Mouse (Mus musculus) right cerebral cortex, adult 2 months (tissue): ENCODE measurements at regions not wholly inside any gene's neighbourhood (a gene's known extent, or its start where the extent isn't known, plus 50 kb on each side); places are given as distances from the start of the nearest gene placed in this dataset.

Experiments
- DNase-seq, 2 experiments: peaks; one replicate each; pipeline ENCODE4 v3.0.0; 2021 to 2022; ENCODE audit warnings: low spot score in 2 of 2

- DNase-seq, result no peak
Observed at GRCm38 (mm10) chr10:16592870-16593269, 1130.1 kb upstream of the Cited2 start.

DNA sequence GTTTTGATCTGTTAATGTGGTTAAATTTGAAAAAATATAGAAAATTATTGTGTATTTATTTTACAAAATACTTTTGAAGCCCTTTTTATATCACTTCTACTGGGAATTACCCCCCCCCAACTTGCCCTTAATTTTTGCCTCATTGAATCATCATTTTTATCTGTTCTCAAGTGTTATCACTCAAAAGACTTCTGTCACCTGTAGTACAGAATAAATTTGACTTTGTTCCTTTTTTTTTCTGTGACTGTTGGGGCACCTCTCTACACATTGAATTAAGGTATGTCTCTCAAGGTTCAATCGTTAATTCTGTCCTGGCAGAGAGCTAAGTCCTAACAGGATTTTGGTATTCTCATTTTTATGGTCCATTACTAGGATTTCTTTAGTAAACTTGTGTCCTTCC lies 1123.0 kb upstream of the Cited2 start:
- DNase-seq, result no peak

DNA sequence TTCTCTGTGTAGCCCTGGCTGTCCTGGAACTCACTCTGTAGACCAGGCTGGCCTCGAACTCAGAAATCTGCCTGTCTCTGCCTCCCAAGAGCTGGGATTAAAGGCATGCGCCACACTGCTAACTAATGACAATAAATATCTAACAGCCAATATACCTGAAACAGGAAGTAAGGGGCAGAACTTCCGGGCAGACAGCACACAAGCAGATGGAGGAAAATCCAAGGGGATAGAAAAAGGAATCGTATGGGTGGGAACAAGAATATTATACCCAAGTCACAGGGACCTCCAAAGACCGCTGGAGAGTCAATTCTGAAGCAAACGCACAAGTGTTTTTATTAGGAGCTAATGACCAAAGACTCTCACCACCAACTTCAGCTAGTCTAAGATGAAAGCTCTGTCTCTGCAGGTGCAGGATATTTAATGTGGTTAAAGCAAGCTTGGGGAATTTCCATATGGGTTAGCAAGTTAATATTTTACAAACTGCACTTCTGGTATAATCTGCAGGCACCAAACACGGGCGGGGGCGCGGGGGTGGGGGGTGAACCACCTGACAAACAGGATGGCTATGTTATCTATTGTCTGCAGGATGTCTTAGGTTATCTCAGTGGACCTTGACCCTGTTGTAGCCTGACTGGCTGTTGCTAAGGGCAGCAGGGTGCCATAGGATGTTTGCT lies 1122.3 kb upstream of the Cited2 start:
- no peak for DNase-seq

DNA sequence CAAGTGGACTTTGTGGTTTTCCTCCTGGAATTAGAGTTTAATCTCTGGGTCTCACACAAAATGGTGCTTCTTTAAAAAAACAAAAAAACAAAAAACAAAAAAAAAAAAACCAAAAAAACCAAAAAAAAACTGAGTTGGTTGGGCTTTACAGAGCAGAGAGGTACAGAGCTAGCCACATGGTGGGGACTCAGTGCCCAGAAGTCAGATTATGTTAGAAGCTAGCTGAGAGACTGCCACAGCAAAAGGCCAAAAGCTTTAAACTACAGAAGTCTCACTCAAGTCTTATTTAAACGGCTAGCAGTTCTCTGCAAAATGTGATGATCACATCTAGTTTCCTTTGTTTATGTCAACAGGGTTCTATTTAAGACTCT lies 1121.8 kb upstream of the Cited2 start:
- no peak for DNase-seq

DNA sequence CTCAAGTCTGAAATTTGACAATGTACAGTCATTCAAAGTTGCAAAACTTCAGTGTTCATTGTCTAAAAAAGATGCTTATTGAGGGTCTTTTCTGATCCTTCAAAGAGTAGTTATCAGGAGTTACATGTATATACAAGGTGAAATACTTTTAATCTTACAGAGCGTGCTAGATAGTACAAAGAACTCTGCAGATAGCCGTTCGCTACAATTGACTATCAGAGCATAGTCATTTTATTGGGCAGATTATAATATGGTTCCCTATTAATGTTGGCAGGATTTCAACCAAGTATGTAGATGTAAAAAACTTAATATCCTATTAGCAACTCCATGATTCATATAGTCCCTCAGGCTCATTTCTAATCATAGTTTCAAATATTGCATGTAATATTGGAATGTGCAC lies 1114.7 kb upstream of the Cited2 start:
- DNase-seq, result no peak

- DNase-seq, result no peak
Observed at GRCm38 (mm10) chr10:16618752-16619151, 1104.3 kb upstream of the Cited2 start.

GRCm38 (mm10) chr10:16619584-16619983 lies 1103.4 kb upstream of the Cited2 start:
- no peak for DNase-seq

DNA sequence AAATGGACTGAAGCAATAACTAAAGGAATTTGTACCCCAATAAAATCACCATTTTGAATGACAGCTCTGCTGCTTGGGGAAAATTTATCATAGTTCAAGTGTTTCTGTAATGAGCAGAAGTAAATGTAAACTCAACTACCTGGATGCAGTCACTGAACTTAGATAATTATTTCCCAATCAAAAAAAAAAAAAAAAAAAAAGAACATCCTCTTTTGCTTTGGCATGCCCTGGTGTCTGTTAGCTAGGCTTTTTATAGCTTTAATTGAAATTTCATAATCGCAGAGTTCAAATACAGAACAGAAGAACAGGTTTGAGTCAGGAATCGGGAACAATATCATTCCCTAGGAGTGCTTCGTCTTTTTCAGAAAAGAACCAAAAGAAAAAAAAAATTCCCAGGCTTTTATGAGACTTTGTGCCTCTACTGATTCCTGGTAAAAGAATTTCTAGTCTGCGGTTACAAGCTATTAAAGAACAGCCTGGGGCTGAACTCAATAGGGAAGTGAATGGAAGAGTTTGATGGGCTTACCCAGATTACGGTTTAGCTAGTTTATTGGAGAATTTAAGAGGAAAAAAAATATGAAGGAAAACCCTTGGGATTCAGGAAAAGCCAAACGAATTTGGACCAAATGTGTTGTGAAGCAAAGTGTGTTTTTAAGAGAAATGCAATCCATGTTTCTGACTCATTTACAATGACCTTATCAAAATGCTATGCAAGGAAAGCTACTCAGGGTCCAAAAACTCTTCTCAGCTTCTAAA lies 1102.0 kb upstream of the Cited2 start:
- no peak for DNase-seq

DNA sequence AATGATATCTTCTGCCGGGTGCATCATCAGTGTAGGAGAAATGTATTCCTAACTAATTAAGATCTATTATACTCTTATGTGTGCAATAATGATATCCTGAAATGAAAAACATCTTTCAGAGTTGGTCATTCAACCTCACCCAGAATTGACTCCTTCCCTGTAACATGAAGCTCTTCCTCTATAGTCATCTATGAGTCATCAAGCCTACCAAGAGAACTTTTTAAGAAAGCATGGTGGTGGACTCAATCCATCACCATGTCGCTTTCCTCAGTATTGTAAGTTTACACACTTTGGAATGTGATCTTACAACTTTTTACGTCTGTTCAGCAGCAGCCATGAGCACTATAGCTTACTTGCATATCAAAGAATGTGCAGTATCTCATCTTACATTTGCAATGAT lies 1100.2 kb upstream of the Cited2 start:
- DNase-seq, result no peak

- DNase-seq, result no peak
Observed at GRCm38 (mm10) chr10:16633236-16633635, 1089.8 kb upstream of the Cited2 start.

- DNase-seq, result no peak
Observed at GRCm38 (mm10) chr10:16635463-16635862, 1087.6 kb upstream of the Cited2 start.

DNA sequence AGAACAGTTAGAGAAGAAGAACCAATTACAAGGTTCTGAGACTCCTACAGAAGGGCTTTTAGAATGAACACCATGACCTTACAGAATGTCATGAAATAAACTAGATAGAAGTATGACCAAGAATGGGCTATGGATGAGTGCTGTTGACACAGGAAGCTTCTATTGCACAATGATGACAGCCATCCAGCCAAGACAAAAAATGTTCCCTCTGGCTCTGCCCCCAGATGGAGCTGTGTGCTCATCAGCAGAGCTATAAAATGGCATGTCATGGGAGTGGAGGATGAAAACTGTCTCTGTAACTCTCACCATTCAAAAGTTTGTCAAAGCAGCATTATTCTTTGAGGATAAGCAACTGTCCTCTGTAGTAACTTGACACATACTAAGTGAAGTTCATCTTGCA lies 1086.0 kb upstream of the Cited2 start:
- DNase-seq, result no peak

DNA sequence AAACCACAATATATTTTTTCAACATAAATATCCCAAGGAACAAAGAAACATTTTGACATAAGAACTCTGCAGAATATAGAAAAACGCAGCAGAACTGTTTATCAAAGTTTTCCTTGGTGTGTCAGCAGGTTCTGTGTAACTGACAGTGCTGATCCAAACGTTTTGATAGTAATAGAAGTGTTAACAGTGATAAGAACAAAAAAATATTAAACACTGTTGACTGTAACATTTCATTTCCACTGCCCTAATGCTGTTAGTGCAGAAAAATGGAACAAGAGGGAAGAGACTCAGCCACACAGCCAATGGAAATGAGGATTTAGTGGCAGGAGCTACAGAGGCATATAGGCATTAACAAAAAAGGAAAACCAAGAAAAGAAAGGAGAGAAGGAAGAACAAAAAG lies 1084.9 kb upstream of the Cited2 start:
- DNase-seq, result no peak

GRCm38 (mm10) chr10:16640136-16640535 lies 1082.9 kb upstream of the Cited2 start:
- DNase-seq, result no peak

DNA sequence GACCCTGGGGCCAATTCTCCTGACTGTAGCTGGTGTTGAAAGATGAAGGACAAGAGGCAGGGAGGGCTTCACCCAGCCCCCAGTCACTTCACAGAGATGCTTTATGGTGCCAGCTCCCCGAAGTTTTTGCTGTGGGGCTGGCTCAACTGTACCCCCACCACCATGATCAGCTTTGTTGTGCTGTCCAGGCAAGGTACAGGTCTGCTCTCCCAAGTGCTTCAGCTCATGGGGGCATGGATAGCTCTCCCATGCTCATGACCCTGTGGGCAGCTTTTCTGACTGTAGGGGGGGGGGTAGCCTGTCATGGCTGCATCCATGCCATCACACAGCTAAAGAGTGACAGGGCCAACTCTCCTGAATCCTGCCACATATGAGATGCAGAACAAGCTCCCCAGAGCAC lies 1072.9 kb upstream of the Cited2 start:
- no peak for DNase-seq

GRCm38 (mm10) chr10:16652450-16652849 lies 1070.6 kb upstream of the Cited2 start:
- DNase-seq, result no peak

DNA sequence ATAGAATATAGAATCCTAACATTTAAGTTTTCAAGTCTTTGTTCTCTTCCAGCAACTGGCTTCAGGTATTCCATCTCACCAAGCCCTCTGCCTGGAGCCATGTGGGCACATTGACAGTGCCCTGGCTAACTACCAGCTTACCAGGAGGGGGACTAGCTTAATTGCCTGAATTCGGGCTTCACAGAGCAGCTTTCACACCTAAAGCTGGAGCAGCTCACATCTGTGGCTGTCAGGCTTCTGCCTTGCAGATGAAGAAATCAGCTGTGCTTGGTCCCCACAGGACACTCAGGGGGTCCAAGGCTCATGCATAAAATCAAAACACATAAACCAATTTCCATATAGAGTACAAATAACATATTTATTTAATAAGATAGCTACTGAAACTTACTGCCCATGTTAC lies 1058.5 kb upstream of the Cited2 start:
- no peak for DNase-seq

- DNase-seq, result no peak
Observed at GRCm38 (mm10) chr10:16670286-16670685, 1052.7 kb upstream of the Cited2 start.

- DNase-seq, result no peak
Observed at GRCm38 (mm10) chr10:16681001-16681400, 1042.0 kb upstream of the Cited2 start.

GRCm38 (mm10) chr10:16685352-16685751 lies 1037.7 kb upstream of the Cited2 start:
- no peak for DNase-seq

DNA sequence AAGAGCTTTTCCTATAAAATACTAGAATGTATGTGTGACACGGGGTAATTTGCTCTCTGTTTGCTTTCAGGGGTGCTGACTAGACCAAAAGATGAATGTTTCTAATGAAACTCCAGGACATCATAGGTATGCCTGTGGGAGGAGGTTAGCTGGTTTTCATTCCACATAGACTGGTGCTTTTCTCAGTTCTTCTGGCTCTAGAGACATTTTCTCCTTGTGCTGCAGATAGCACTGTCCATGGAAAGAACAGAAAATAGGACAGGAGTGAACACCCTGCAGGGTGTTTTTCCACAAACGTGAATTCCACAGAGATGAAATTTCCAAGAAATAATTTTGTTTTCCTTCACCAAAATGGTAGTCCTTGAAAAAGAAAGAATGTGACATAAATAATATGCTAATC lies 1016.0 kb upstream of the Cited2 start:
- DNase-seq, result no peak

DNA sequence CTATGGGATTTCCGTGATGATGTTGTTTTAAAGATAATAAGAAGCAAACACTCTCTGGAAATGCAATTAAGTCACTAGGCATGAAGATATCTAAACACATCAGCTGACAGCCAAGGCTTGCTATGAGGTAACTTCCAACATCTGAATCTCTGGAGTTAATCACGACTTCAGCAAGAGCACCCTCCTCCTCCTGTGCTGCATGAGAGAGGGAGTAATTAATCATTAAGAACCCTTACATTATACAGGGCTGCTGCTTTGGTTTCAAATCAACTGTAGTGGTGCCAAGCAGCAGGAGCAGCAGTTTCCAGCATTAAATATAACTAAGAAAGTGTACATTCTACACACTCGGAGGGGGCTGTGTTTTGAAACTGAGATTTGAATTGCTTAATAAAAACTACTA lies 1009.9 kb upstream of the Cited2 start:
- DNase-seq, result no peak

DNA sequence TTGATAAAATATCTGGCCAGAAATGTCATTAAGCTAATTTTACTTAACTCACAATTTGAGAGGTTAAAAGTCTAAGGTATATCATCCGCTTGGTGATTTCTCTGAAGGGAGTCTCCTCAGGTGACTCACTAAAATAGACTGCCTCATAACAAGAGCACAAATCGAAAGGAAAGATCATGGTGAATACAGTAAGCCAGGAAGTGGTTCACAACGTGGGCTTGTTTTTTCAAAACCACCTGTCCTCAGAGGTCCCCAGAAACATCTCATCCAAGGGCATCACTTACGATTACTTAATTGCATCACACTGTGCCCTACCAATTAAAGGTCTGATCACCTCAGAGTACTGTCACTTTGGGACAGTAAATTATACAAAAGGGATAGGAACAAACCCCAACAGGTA lies 1009.0 kb upstream of the Cited2 start:
- no peak for DNase-seq

DNA sequence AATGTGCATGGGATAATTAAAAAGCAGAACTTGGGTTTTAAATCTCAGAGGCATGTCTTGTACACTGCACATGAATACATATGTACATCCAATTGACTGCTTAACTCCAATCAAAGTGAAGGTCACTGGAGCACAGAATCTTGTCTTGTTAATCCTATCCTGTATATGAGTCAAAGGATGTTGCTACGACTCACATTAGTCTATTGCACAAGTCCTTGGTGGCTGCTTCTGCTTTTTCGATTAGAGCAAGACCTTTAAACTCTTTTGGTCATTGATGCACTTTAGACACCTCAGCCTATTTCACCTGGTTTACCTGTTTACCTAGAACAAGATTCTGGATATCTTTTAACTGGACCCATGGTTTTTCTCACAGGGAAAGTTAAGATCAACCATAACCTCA lies 1008.5 kb upstream of the Cited2 start:
- no peak for DNase-seq
